Mouse (Mus musculus) layer of hippocampus, postnatal 14 days (tissue): ENCODE measurements around the gene Hacd2. TPM values are rescaled to one million over a fixed set of nuclear protein-coding genes. Genes with fewer than 3 reads are reported as not detected.

Experiments used
- DNase-seq, 2 experiments: peaks; one replicate each; pipeline ENCODE4 v3.0.0; 2021 to 2022; ENCODE audit warnings: low spot score in 2 of 2, mixed read lengths in 1 of 2
- total RNA-seq, 2 experiments: library from RNA; stranded (reverse); gene quantifications; 2 replicates each; pipeline ENCODE4 v1.2.3; 2021

The Hacd2 gene
- total RNA-seq, 2 experiments from 2014 or later = 41.0 to 45.5 TPM

- DNase-seq = no peak
These were observed 16.0 kb upstream of the Hacd2 start for GRCm38 (mm10) chr16:35006251-35006650.

DNA sequence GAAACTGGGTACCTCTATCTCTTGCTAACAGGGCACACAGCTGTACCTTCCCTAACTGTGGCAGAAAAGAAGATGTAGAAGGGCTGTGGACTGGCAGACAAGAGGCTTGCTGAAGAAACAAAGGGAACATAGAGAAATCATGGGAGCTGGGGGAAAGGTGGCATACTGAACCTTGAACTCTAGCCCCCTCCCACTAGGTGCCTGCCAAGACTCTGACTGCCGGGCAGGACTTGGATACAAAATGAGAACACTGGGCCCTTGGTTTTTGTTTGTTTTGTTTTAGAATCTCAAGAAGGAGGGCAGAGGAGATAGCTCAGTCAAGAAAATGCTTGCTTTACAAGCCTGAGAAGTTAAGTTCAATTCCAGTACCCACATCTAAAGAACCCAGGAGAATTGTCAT, 14.9 kb upstream of the Hacd2 start:
- no peak for DNase-seq

DNA sequence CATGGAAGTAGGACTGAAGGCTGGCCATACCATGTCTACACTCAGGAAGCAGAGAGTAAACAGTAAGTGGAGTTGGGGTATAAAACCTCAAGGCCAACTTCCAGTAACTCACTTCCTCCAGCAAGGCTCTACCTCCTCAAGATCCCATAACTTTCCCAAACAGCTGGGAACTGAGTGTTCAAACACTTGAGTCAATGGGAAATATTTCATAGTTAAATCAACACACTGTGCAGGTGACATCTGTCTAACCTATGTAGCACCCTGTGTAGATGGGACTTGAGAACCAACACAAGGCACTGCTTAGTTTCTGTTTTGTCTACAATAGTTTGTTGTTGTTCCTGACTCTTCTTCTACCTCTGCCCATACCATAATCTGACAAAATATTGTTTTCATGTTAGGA, 13.8 kb upstream of the Hacd2 start:
- DNase-seq = no peak

DNA sequence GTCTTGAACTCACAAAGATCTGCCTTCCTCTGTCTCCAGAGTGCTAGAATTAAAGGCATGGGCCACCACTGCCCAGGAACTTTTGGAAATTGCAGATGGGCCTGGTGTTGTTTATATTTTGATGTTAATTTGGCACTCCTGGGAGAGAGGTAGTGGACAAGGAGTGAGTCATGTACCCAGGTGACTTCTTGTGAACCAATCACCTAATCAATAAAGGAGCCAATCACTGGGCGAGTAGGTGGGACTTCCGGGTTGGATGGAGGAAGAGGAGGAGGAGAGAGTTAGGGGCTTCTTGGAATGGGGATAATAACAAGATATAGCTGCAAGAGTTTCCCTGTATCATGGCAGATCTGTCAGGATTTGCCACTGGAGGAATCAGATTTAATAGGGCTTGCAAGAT, 8.7 kb upstream of the Hacd2 start:
- no peak for DNase-seq

DNA sequence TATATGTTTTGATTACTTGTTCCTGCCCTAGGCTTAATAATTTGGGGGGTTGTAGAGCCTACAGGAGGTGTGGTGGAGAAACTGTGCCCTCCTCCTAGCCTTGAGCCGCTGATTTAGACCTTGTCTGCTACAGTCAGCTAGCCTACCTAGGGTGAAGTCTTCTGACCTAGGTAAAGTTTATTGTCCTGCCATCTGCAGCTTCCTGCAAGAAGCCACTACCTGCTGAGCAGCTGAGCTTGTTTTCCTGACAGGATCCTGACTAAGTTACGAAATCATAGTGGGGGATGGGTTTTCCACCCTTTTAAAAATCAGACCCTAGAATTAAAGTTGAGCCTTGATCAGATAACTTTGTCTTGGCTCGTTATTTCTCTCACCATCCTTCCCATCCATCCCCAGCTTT, 5.7 kb upstream of the Hacd2 start:
- DNase-seq = no peak

- no peak for DNase-seq
These were observed 3.7 kb upstream of the Hacd2 start for GRCm38 (mm10) chr16:35018470-35018974.

DNA sequence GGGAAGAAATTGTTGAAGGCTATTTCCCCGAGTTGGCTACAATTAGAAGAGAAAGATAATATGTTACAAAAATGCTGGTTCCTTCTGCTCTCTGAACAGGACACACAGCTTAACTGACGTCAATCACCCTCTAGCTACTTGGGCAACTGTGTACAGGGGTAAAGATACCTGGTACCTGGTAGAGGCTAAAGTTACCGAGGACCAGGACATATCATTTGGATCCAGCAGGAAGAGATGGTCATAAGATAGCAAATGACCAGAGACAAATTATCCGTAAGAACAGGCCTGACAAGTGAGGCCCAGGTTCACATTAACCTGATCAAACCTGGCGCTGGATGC, 356 bp upstream of the Hacd2 start:
- no peak for DNase-seq

DNA sequence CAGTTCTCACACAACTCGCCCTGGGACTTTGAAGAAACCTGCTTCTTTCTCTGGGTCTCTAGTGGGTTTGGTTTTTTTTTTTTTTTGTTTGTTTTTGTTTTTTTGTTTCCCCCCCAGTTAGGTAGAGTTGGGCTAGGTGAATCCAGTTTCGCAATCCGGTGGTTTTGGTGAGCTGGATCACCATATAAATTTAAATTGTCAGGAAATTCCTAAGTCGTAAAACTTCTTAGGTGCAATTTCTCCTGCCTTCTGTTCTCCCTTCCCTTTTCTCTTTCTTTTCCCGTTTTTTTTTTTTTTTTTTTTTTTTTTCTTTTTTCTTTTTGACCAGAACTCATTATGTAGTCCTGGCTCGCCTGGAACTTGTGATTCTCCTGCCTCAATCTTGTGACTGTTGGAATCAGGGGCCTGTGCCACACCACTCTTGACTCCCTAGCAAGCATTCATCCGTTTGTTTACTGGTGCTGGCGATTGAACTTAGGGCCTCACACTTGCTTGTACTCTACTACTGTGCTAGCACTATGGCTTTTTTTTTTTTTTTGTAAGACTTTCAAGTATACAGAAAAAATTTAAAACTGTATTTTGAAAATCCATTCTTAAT, 1.0 kb downstream of the Hacd2 start:
- DNase-seq = no peak

GRCm38 (mm10) chr16:35024300-35024699, 2.1 kb downstream of the Hacd2 start:
- DNase-seq = no peak

GRCm38 (mm10) chr16:35025347-35025746, 3.1 kb downstream of the Hacd2 start:
- DNase-seq = no peak

DNA sequence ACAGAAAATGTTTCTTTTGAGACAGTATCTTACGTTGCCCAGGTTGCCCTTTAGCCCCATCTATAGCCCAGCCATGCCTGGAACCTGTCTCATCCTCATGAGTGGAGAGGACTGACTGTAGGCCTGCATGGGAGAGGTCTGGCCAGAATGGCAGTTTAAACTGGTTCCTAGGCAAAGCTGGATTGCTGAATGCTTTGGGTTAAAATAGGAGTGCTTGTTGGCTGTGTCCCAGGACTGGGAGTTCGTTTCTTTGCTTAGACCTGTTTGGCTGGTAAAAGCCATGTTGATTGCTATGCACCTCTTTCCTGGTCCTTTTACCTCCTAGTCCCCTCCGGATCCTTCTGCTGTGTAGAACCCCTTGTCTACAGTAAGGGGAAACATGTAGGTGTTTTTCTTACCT, 11.0 kb downstream of the Hacd2 start:
- no peak for DNase-seq

GRCm38 (mm10) chr16:35033809-35034577, 11.8 kb downstream of the Hacd2 start:
- DNase-seq = no peak

- no peak for DNase-seq
These were observed 12.7 kb downstream of the Hacd2 start for GRCm38 (mm10) chr16:35034971-35035370.

GRCm38 (mm10) chr16:35036754-35037153, 14.5 kb downstream of the Hacd2 start:
- no peak for DNase-seq

DNA sequence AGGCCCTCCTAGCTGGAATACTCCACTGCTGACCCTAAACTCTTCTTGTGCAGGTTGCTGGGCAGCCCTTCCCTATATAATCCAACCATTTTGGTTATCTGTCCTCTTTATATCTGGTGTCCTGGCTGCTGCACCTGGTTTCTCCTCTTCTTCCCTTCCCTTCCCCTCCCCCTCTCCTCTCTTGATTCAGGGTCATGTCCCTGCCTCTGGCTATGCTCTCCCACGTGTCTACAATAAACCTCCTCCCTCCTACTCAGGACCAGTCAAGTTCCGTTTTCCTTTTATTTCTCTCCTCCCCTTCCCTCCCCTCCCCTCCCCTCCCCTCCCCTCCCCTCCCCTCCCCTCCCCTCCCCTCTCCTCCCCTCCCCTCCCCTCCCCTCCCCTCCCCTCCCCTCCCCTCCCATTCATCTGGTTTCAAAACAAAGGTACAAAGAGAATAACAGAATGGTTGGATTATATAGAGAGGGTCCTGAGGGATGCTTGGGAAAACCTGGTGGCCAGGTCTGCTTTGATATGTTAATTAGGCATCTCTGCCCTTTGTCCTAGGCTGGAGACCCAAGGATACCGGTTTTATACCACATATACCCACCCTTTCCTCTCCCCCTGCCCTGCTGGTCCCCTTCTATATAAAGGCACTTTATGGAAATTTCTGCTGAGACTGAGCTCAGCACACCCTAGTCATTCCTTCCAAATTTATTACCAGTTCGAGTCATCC, 16.3 kb downstream of the Hacd2 start:
- DNase-seq = no peak

- DNase-seq = no peak
These were observed 17.9 kb downstream of the Hacd2 start for GRCm38 (mm10) chr16:35040154-35040553.

- no peak for DNase-seq
These were observed 18.8 kb downstream of the Hacd2 start for GRCm38 (mm10) chr16:35041001-35041400.

- no peak for DNase-seq
These were observed 24.0 kb downstream of the Hacd2 start for GRCm38 (mm10) chr16:35046081-35046775.

- no peak for DNase-seq
These were observed 25.2 kb downstream of the Hacd2 start for GRCm38 (mm10) chr16:35047272-35047969.

GRCm38 (mm10) chr16:35051066-35051465, 28.8 kb downstream of the Hacd2 start:
- peak in 1 of 2 experiments; percentile 21 for DNase-seq

DNA sequence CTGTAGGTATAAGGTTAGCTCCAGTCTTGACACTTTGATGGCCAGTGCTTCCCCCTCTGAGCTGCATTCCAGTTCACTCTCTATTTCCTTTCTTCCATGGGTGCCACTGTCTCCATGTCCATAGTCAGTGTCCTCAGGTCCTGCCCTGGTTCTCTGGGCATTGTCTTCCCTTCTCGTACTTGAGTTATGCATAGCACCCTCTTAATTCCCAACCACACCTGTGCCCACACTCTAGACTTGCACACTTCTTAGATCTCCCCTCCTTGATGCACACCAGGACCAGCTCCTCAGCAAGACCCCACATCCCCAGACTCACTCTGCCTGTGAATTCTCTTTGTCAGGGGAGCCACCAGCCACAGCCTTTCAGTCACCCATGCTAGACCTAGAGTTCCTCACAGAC, 30.0 kb downstream of the Hacd2 start:
- DNase-seq = no peak
